Mouse (Mus musculus) megakaryocyte, embryonic 14.5 days (primary cell): ENCODE measurements around the gene Omt2a.
"Not testable (repeated sequence)": the region's sequence is repeated elsewhere in the genome, so short reads cannot be mapped to it uniquely, and the experiment has no call there.

ENCODE experiments used
- FLI1 ChIP-seq: IDR thresholded peaks from 2 replicates; pipeline ENCODE4 v1.6.1; 2012; ENCODE audit warnings: low read length, inconsistent platforms, mixed read lengths
- GATA1 ChIP-seq: IDR thresholded peaks from 3 replicates; pipeline ENCODE4 v1.6.1; 2012; ENCODE audit warnings: mixed read lengths, low read length, inconsistent platforms, borderline replicate concordance

DNA sequence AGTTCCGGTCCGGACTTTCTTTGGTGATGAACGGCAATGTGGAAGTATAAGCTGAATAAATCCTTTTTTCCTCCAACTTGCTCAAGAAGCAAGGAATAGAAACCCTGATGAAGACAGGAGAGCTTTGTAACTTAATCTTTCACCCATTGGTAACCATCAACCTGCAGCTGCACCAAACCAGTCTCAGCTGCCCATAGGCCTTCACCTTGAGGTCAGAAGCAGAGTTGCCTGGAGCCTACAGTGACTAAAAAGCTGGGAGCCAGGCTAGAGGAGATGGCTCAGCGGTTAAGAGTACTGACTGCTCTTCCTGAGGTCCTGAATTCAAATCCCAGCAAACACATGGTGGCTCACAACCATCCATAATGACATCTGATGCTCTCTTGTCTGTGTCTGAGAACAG lies 27.9 kb upstream of the Omt2a start:
- not testable (repeated sequence) for TF ChIP-seq GATA1, FLI1
